Mouse (Mus musculus) MN1 (cell line): ENCODE measurements at regions not wholly inside any gene's neighbourhood (a gene's known extent, or its start where the extent isn't known, plus 50 kb on each side); places are given as distances from the start of the nearest gene placed in this dataset.

Source experiments
- DNase-seq: peaks from one replicate; pipeline ENCODE4 v3.0.0-alpha.2; 2016; ENCODE audit warnings: low spot score

DNA sequence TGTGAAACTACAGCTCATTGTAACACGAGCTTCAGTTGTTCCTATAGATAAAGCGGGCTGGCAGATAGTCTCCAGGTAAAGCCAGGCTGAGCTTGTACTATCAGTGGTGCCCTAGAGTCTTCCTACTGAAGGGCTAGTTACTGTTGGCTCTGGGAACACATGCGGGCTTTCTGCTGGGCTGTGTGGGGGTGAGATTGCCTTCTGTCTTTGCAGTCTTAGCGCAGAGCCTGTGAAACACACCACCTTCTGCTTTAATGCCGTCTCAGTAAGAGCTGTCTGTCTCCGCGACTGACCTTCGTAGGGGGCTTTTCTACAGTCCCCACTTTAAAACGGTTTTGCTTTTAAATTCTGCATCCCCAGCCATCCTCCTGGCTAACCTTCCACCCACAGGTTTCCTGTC, 76.7 kb downstream of the Trim29 start:
- DNase-seq = no peak

DNA sequence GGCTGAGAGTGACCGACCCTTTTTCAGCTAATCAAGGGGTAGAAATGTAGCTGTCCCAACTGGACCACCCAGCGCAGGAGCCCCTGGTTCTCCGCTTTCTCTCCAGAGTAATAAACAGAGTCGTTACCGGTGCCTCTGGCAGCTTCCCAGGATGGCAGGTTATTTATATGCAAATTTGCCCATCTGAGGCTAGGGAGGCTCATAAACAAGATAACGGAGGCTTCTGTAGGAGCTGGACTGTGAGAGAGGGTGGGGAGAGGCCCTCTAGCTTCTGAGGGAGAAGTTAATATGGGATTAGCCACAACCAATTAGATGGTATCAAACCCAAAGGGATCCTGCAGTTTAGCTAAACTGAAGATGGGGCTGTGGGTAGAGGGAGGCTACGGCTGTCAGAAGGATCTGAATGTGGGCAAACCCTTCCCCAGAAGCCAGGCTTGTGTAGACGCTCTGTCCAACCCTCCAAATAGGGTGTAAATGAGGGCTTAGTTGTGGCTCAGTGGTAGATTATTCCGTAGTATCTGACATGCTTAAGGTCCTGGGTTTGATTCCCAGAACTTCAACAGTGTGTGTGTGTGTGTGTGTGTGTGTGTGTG, 78.9 kb downstream of the Trim29 start:
- no peak for DNase-seq

DNA sequence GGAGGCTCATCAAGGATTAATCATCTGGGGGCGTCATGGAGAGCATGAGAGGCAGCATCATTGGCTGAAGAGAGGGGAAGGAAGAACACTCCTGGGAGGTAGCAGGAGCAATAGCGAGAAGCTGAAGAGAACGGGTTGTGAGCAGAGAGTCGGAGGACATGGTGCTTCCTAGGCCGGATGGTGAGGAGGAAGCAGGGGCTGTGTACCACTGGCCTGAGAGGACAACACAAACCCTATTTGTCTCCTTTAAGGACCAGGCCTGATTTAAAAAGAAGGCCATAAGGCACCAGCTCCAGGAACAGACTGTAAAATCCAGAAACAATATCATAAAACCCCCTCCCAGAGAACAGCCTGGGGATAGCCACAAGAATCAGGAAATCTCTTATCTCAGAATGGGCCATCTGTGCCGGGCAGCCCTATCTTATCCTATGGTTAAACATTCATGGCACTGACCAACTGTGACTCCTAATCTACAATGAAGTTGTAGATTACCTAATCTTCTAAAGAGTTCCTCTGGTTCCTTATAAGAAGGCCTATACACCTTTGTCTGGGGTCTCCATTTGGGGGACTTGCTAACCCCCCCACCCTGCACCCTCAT, 81.9 kb downstream of the Trim29 start:
- no peak for DNase-seq

DNA sequence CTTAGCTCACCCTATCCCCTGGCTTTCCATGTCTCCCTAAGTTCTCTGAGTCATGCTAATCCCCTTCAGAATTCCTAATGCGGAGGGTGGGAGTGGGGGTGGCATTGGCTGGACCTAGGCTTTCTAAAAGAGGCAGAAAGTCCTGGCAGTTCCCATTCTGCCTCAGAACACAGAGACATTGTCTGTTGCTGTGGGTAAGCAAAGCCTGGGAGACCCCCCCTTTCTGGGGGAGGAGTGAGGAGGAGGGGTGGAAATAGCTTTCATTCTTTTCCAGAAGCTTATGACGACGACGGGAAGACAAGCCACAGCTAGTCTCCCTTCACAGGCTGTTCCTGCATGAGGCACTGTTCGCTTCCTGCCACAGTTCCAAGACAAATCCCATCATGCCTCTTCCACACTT, 83.6 kb downstream of the Trim29 start:
- DNase-seq = no peak

DNA sequence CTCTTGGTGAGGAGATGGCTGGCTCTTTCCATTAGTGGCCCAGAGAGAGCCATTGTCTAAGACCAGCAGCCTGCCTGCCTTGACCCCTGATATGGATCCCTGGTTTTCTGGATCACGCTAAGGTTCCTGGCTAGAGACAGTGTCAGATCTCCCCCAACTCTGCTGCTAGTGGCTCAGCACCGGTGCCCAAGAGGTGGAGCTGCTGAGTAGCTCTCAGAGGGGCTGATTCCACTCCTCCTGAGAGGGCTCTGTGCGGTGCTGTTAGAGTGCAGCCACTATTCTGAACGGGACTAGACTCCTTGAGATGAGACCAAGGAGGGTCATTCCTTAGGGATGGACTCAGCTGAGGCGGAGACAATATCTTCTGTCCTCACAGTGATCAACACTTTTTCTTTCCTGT, 84.6 kb downstream of the Trim29 start:
- no peak for DNase-seq

DNA sequence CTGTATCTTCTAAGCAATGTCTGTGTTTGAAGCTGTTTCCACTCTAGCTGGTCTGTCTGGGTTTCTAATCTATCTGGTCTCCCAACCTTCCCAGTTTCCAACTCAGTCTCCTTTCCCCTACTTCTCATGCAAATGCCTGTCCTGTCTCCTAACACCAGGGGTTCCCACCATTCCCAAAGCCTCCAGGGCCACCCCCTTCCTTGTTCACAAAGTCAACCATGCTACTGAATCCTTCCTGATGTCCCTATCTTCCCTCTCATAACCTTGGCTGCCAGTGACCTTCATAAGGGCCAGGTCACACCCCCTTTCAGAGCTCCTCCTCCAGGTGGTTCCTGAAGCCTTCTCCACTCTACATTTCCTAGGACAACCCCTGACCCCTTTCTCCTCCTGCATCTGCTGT, 85.9 kb downstream of the Trim29 start:
- no peak for DNase-seq

DNA sequence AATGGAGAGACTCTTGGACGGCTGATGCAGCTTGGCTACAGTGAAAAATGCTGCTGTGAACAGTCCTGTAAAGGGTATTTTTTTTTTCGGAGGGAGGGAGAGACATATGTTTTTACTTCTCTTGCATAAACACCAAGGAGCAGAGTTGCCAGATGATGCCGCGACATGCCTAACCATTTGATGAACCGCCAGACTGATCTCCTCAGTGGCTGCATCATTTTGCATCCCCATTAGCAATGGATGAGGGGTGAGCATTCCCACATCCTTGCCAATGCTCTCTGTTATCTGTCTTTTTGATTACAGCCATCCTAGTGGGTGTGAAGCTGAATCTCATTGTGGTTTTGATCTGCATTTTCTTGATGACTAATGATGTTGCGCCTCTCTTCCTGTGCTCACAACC, 97.8 kb downstream of the Trim29 start:
- DNase-seq = no peak

DNA sequence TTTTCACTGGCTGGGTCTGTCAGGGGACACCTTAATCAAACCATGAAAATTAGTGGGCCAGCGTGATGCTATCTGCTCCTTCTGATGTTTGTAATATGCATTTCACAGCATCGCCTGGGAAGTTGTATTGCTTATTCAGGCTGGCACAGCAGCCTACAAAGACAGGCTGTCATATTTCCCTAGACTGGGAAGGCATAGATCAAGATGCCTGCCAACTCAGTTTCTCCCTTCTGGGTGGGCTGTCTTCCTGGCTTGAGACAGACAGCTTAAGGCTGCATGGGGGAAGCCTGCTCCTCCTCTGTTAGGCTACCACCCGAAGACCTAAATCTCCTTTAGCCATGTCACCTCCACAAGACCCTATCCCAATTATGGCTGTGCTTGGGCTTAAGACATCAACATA, 101.8 kb downstream of the Trim29 start:
- DNase-seq = no peak

DNA sequence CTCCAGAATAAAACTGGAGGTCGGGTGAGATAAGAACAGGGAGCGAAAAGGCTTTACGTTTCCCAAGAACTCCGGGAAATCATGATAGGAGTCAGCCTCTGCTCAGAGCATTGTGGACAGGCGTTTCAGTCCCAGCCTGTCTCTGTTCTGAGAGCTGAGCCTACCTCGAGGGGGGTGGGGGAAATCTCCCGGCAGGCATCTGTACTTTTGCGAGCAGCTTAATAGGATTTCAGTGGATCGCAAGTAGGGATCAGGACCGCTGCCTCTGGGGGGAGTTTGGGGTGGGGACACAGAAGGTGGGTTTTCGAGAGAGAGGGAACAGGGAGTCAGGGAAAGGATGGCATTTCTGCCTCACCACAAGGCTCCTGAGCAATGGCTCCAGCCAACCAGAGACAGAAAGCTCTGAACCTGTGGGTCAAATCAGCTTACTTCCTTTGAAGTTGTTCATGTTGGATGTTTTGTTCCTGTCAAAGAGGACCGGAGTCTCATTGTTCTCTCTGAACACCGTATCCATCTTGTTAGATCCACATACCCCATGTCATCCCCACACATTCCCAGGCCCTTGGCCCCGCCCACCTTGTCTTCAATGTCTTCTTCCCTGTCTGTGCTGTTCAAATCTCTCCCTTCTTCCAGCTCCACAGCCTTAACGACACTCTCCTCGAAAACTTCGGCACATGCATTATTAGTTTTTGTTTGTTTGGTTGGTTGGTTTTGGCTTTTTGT, 109.5 kb downstream of the Trim29 start:
- DNase-seq = no peak

DNA sequence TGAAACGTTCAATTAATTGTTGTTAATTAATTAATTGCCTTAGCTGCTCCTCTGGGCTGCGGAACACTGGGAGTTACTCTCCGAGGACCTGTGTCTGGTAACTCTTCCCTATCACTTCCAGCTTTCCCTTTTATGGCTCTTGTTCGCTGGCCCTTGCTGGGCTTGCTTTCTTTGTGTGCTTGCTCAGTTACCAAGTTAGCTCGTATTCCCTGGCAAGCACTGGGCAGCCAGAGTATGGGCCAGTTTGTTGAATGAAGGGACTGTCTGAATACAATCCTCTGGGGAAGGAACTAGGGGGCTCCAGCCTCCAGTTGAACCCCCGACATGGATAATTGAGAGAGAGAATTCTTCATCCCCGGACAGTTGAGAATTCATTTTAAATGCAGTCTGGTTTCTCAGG, 116.4 kb downstream of the Trim29 start:
- no peak for DNase-seq

DNA sequence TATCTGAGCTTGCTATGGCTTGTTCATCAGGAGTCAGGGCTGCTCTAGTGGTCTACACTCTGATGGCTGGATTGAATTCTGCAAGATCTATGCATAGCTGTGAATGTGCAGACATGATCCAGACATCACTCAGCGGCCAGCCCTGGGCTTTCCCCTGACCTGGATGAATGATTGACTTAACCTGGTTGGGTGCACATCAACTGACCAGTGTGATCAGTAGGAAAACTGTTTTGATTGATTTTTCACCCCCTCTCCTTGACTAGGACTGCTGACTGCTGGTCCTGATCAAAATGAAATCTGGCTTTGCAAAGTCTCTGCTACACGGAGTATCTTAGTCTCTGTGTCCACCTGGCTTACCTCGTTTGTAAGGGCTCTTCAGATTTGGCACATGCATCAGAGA, 123.3 kb downstream of the Trim29 start:
- no peak for DNase-seq

DNA sequence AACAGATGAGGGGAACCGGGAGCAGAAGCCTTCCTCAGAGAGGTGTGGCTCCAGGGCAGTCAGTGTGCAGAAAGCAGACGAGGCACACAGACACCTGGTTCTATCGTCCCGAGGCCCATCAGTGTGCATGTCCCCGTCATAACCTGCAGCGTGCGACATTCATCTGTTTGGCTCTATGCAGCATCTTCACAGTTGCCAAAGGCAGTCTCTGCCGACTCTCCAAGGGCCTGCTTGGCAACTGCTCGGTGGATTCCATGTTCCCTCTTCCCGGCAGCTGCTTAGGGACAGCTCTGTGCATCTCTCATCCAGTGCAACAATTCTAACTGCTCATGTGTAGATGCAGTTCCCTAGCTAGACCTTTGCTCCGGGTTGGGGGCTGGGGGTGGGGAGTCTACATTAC, 127.8 kb downstream of the Trim29 start:
- no peak for DNase-seq

DNA sequence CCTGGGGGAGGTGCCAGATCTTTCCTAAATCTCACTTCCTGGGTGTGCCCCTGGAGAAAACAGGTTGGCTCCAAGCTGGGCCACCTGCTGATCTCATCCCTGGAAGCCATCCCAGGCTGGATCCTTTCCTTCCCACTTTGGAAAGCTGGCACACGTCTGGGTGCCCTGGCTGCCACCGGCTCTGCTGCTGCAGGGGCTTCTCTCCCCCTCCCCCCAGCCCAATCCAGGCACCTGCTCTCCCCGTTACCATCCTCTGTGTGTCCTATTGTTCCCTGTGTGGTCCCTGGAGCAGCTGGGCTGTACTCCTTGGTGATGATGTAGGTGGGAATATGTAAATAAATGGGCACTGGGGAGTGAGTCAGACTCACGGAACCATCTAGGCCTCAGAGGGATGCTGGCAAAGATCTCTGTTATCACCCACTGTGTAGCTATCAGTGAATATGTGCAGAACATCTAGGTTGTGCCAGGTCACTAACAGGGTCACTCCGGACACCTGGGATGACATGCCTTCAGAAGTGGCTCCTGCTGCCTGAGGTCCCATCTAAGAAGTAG, 130.4 kb downstream of the Trim29 start:
- no peak for DNase-seq

DNA sequence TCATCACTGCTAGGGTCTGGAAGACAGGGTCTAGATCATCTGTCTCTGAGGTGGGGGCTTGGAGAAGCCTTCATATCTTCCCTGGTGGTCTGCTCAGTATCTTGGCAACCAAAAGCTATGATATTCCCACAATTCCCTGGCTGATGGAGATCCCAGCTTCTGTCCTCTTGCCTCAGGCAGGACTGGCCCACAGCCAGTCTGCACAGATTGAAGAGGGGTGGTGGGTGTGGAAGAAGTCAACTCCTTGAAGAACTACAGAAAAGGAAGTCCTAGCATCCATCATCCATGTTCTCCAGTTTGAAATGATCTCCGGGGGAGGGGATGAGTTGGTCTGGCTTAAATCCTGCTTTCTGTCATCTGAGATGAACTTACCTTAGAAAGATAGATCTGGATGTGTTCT, 134.8 kb downstream of the Trim29 start:
- DNase-seq = no peak

DNA sequence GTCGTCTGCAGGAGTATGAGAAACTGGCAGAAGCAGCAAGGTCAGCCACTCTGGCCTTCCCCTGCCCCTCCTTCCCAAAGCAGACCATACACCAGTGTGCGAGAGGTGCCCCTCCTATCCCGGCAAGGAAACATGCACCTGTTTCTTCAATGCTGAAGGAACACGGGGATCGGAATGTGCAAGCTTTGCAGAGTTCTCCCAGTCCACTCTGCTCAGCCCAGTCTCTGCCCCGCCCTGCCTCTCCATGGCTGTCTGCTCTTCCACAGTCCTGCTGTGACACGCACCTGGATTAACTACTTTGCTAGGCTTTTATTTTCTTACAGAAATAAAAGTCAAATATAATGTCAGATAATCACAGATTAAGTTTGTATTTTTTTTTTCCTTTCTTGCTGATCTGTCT, 136.7 kb downstream of the Trim29 start:
- DNase-seq = no peak

DNA sequence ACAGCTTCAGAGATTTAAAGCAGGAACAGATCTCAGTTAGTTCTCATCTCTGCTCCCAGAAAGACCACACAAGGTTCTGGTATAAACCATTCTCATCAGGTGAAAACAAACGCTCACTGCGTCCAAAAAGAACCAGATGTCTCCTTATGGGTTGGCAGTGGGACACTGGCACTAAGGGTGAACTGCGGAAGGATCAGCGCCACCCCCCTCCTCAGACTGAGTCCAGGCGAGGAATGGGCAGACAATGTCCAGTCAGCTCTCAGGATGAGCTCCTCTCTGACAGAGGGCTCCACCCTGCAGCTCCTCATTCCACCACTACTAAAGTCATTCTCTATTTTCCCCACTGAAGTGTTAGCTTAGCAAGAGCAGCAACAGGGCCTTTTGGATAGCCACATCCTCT, 138.3 kb downstream of the Trim29 start:
- DNase-seq = no peak

DNA sequence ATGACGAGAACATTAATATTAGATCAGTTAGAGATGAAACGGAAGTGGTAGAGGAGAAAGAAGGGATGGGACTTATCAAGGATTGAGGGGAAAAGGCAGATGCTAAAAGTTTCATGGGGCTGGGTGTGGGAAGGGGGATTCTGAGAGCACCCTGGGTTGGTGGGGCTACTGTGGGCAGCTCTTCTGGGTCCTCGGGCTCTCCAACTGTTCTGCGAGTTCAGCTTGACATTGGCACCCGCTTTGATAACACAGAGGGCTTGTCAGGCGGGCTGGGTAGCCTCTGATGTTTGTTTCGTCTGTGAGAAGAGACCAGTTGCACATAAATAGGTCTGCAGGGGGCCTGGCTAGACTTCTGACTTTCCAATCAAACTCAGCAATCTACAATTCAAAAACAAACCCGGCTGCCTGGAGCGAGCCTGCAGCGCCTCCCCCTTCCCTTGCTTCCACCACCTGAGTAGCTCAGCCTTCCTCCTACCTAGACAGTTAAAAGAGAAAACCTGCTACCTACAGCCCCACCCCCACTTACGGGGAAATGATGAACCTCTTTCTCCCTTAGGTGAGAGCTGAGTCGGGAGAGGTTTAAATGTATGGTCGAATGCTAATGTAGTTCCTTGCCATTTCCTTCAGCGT, 143.4 kb downstream of the Trim29 start:
- DNase-seq = no peak

DNA sequence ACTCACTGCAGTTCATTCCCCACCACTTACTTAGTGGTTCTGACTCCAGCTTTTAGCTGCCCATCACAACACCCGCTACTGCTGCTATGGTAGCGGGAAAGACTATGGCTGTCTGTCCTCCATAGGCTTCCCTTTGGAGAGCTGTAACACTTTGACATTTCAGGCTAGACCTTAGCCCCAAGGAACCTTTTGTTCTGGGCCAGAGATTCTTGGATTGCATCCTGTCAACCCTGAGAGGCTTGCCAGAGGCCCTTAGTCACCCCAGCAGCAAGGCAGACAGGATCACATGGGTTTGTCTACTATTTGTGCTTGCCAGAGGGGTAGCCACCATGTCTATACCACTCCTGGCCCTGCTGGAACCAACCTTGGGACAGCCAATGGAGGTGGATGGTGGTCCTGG, 147.1 kb downstream of the Trim29 start:
- DNase-seq = no peak

DNA sequence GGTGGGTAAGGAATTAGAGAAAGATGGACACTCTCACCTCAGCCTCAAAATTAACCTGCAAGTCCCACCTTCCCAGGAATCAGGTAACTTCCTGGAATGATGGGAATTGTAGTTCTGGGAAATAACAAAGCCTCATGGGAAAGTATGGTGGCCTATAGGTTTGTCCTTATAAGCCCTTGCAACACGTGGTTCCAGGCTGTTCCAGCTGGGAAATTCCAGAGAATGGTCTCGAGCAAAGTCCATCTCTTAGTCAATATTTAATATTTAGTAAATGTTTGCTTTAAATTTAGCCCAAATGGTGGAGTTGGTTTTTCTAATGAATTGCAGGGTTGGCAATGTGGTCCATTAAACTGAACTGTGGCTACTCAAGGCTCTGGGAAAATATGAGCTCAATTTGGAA, 150.5 kb downstream of the Trim29 start:
- DNase-seq = no peak

DNA sequence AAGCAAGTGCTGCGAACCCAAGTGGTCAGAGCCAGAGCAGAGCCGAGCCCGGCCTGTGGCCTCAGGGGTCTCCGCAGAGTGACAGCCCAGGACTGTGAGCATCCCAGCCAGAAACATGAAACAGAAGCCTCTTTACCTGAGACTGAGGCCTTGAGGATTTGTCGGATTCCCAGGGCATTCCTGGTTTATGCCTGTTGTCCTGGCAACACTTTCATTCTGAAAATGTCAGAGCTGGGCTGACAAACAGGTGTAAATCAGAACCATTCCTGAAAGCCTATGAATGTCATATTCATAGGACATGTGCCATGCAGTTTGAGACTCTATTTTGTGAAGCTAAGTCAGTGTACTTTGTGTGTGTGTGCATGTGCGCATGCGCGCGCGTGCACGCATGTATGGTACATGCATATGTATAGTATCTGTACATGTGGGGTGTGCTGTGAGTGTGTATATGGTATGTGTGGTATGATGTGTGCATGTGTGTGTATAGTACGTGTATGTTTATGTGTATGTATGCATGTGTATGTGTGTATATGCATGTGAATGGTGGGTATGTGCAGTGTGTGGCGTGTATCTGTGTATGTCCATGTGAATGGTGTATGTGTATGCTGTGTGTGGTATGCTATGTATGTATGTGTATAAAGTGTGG, 152.9 kb downstream of the Trim29 start:
- DNase-seq = no peak

DNA sequence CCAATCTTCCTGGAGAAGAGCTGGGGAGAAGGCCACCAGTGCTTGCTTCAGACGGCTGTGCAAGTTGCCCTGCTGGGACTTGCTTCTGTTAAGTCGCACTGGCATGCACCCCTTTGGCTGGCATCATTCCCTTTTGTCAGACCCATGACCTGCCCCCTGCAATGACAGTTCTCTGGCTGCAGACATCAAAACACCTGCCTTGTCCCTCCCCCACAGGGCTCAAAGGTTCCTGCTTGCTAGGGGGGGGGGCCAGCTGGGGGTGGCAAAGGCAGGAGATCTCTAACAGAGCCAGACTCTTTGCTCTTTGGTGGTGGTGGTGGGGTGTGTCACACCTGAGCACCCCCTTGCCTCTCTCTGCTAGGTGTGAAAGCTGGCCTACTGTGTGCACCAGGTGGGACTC, 154.5 kb downstream of the Trim29 start:
- DNase-seq = no peak

DNA sequence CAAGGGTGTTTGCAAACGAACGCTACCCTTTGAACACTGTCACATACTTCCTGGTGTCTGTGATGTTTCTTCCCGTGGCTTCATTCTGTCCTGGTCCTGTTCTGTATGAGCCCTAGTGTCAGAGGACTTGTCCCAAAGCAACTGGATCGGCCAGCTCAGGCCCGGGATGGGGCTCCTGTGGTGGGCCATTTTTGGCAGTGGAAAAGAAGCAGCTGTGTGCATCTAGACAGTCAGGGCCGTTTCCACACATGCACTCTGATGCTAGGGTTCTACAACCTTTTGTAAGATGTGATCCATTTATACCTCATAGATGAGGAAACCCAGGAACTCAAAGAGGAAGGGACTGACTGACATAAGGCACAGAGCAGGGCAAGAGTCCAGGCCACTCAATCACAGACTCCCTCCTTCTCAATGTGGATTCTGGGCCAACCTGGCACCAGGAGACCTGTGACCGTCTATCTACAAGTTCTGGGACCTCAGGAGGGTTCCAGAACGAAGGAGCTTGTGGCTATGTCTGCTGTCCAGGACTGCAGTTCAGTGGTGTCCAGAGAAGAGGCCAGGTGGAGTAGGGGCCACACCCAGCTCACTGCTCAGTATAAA, 155.2 kb downstream of the Trim29 start:
- no peak for DNase-seq
